32 mouse cellular contexts compared by ENCODE assay signal in the genomic region with DNA sequence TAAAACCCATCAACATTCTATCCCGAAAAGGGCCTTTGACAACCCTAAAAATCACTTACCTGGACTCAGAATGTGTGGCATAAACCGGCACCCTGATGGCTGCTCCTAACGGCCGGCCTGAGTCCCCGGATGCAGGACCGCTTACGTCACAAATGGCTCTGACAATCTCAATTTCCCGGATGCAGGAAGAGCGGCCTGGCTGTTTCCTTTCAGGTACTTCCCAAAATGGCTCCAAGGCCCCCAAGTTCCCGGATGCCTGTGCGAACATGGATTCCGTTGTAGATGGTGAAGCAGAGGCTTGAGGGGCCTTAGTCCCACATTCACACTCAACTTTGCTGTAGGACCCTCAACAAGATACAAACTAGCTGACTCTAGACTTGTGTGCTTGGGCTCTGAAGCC. TPM values are rescaled to one million over a fixed set of nuclear protein-coding genes. Genes with fewer than 3 reads are reported as not detected.
"Had no signal": no experiment of that assay in that cellular context is flagged by ENCODE, and none has a peak within 500 bp of the region (broad histone marks: within the 10 kb centered on the region; RNA-seq: fewer than 3 reads in every experiment).

Gene 1700080O16Rik (minus strand): TSS at position 101 of the 400 bp plus-strand sequence.

- H3K27ac ChIP-seq: embryonic facial prominence, embryonic 10.5 days; embryonic facial prominence, embryonic 12.5 days; embryonic facial prominence, embryonic 13.5 days; embryonic facial prominence, embryonic 15.5 days; forebrain, embryonic 10.5 days; forebrain, embryonic 12.5 days; forebrain, embryonic 13.5 days; forebrain, embryonic 15.5 days; gastrocnemius, adult 2 months; heart, adult 2 months had no signal

- H3K4me1 ChIP-seq: embryonic facial prominence, embryonic 10.5 days; embryonic facial prominence, embryonic 12.5 days; embryonic facial prominence, embryonic 13.5 days; embryonic facial prominence, embryonic 15.5 days; forebrain, embryonic 10.5 days; forebrain, embryonic 12.5 days; forebrain, embryonic 13.5 days; forebrain, embryonic 15.5 days had no signal

- DNase-seq: cerebellum, adult 8-10 months; cerebellum, adult 9-10 months; cerebellum, adult 9-11 months; cerebellum, postnatal 10 days; cerebellum, postnatal 14 days; cerebellum, postnatal 25 days; cerebellum, postnatal 36 days; embryo, embryonic 11 days; forebrain, postnatal 0 days; gastrocnemius, adult 2 months; gastrocnemius, postnatal 10 days; gastrocnemius, postnatal 14 days; gastrocnemius, postnatal 25 days; gastrocnemius, postnatal 36 days; heart, adult 11 months; heart, adult 18-20 months; heart, adult 2 months had no signal

- H3K36me3 ChIP-seq: embryonic facial prominence, embryonic 10.5 days; embryonic facial prominence, embryonic 12.5 days; embryonic facial prominence, embryonic 13.5 days; embryonic facial prominence, embryonic 15.5 days; forebrain, embryonic 10.5 days; forebrain, embryonic 12.5 days; forebrain, embryonic 15.5 days had no signal

- H3K4me3 ChIP-seq: embryonic facial prominence, embryonic 10.5 days; embryonic facial prominence, embryonic 12.5 days; embryonic facial prominence, embryonic 13.5 days; embryonic facial prominence, embryonic 15.5 days; erythroblast, embryonic 14.5 days; forebrain, embryonic 10.5 days; forebrain, embryonic 12.5 days; forebrain, embryonic 13.5 days; forebrain, embryonic 15.5 days; gastrocnemius, adult 2 months; heart, adult 2 months had no signal

- H3K27me3 ChIP-seq: embryonic facial prominence, embryonic 12.5 days; embryonic facial prominence, embryonic 15.5 days; forebrain, embryonic 12.5 days; forebrain, embryonic 13.5 days; forebrain, embryonic 15.5 days had no signal

RNA-seq across cellular contexts. Expression of gene 1700080O16Rik, which starts in this region (rescaled TPM):
- polyA plus RNA-seq: cortical plate, adult 2 months; embryonic facial prominence, embryonic 10.5 days; embryonic facial prominence, embryonic 11.5 days; embryonic facial prominence, embryonic 12.5 days; embryonic facial prominence, embryonic 13.5 days; embryonic facial prominence, embryonic 14.5 days; embryonic facial prominence, embryonic 15.5 days; erythroblast, embryonic 14.5 days; forebrain, embryonic 10.5 days; forebrain, embryonic 11.5 days; forebrain, embryonic 12.5 days; forebrain, embryonic 13.5 days; forebrain, embryonic 14.5 days; forebrain, embryonic 15.5 days; forebrain, embryonic 16.5 days; forebrain, postnatal 0 days; heart, adult 2 months had no signal
